In the genomic region with DNA sequence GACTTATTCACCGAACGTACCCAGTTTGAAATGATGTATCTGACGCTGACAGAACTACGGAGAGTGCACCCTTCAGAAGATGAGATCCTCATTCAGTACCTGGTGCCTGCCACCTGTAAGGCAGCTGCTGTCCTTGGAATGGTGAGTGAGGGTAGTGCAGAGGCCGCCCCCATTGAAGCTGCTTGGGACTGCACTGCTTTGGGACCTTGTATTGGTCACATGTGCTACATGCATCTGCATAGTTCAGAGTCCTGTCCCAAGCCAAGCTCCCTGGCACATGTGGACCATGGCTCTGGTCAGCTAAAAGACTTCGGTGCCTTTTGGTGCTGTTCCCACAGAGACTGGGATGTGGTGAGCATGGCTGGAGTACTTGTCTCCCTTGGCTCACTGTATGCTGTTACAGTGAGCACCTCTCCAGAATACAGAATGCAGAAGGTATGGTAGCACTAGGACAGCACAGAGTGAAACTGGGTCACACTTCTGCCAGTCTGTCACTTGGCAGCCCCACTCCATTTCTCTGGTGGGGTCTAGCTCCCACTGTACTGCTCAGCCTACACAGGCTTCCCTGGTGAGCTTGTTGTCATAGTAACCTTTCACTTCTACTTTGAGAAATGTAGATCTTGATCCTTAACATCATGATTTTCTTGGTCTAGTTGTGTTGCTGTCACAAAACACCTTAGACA, we compare ENCODE assay signal across 19 mouse cellular contexts.
"Had no signal": no experiment of that assay in that cellular context is flagged by ENCODE, and none has a peak within 500 bp of the region (broad histone marks: within the 10 kb centered on the region; RNA-seq: fewer than 3 reads in every experiment).

No protein-coding gene starts in this region.

- ATAC-seq: intestine, embryonic 16.5 days; midbrain, embryonic 13.5 days had no signal

- H3K9ac ChIP-seq: liver, embryonic 15.5 days; lung, embryonic 15.5 days; midbrain, embryonic 13.5 days; stomach, embryonic 15.5 days had no signal

- H3K4me1 ChIP-seq: midbrain, embryonic 13.5 days; stomach, embryonic 15.5 days had no signal

- DNase-seq: kidney, adult 18-20 months; kidney, adult 9 months; kidney, postnatal 14 days; kidney, postnatal 4 days; layer of hippocampus, postnatal 36 days; lung, adult 18-20 months; lung, postnatal 10 days; lung, postnatal 36 days; right cerebral cortex, postnatal 14 days; spleen, adult 18-20 months; thymus, adult 2 months; thymus, postnatal 14 days; thymus, postnatal 4 days had no signal

- H3K27ac ChIP-seq: left cerebral cortex, adult 2 months; lung, embryonic 15.5 days; midbrain, embryonic 13.5 days; stomach, embryonic 15.5 days had no signal

- H3K4me2 ChIP-seq: liver, embryonic 15.5 days; lung, embryonic 15.5 days; midbrain, embryonic 13.5 days; stomach, embryonic 15.5 days had no signal

- H3K27me3 ChIP-seq: liver, embryonic 15.5 days; lung, embryonic 15.5 days; midbrain, embryonic 13.5 days; stomach, embryonic 15.5 days had no signal

- H3K9me3 ChIP-seq: liver, embryonic 15.5 days; lung, embryonic 15.5 days; midbrain, embryonic 13.5 days; stomach, embryonic 15.5 days had no signal

- H3K4me3 ChIP-seq: left cerebral cortex, adult 2 months; liver, embryonic 15.5 days; lung, embryonic 15.5 days; midbrain, embryonic 13.5 days; stomach, embryonic 15.5 days had no signal
